Mouse (Mus musculus) cortical plate, adult 2 months (tissue): ENCODE measurements around the gene Ccl20.

Experiments used
- CTCF ChIP-seq: fragments of 200-500 bp; IDR thresholded peaks from 2 replicates; pipeline ENCODE4 v1.5.1; 2011; ENCODE audit warnings: mild to moderate bottlenecking, control low read depth, low read length; ENCODE audit not compliant: insufficient read depth; ENCODE audit errors: extremely low read depth
- POLR2A ChIP-seq: fragments of 200-500 bp; IDR thresholded peaks from 2 replicates; pipeline ENCODE4 v1.6.1; 2011; ENCODE audit warnings: mild to moderate bottlenecking, low read length, control low read depth; ENCODE audit not compliant: insufficient read depth; ENCODE audit errors: extremely low read depth

- no peak for TF ChIP-seq CTCF
- TF ChIP-seq POLR2A = no peak
Measured at GRCm38 (mm10) chr1:83099160-83099559, 17.4 kb upstream of the Ccl20 start.
